Mouse (Mus musculus) intestine, embryonic 14.5 days (tissue): Measurements from ENCODE around the gene Ptprt. TPM values are rescaled to one million over a fixed set of nuclear protein-coding genes. Genes with fewer than 3 reads are reported as not detected.

ENCODE experiments used
- ATAC-seq: fragments of 200-750 bp; cut with Nextera tagmentation; replicated peaks from 2 replicates; pipeline ENCODE4 v1.8.0; 2017; ENCODE audit warnings: low read depth, moderate number of reproducible peaks, moderate TSS enrichment, moderate library complexity; ENCODE audit not compliant: low FRiP score, low TSS enrichment
- DNase-seq: peaks from one replicate; pipeline ENCODE4 v3.0.0-alpha.2; 2018; ENCODE audit warnings: low spot score
- H3K27ac ChIP-seq: fragments of 300-500 bp; sonication (generic); 2 replicates; pipeline ENCODE4 v1.5.1; 2014; ENCODE audit warnings: low read depth, mild to moderate bottlenecking, control low read depth
- H3K27me3 ChIP-seq: fragments of 300-500 bp; sonication (generic); replicated peaks from 2 replicates; pipeline ENCODE4 v1.6.1; 2014; ENCODE audit warnings: low read length, control low read depth; ENCODE audit not compliant: control insufficient read depth, insufficient read depth
- H3K36me3 ChIP-seq: fragments of 300-500 bp; sonication (generic); 2 replicates; pipeline ENCODE4 v1.6.1; 2014; ENCODE audit warnings: low read length, control low read depth; ENCODE audit not compliant: control insufficient read depth, insufficient read depth
- H3K4me1 ChIP-seq: fragments of 300-500 bp; sonication (generic); replicated peaks from 2 replicates; pipeline ENCODE4 v1.6.1; 2014; ENCODE audit warnings: low read length, control low read depth, mixed read lengths; ENCODE audit not compliant: control insufficient read depth, insufficient read depth
- H3K4me2 ChIP-seq: fragments of 300-500 bp; sonication (generic); 2 replicates; pipeline ENCODE4 v1.6.1; 2014; ENCODE audit warnings: low read length
- H3K4me3 ChIP-seq: fragments of 300-500 bp; sonication (generic); 2 replicates; pipeline ENCODE4 v1.5.1; 2014; ENCODE audit warnings: low read depth, low read length, control low read depth, mixed read lengths
- H3K9ac ChIP-seq: fragments of 300-500 bp; sonication (generic); 2 replicates; pipeline ENCODE4 v1.6.1; 2014; ENCODE audit warnings: mild to moderate bottlenecking, low read length
- H3K9me3 ChIP-seq: fragments of 300-500 bp; sonication (generic); 2 replicates; pipeline ENCODE4 v1.6.1; 2016; ENCODE audit warnings: low read length, control low read depth; ENCODE audit not compliant: control insufficient read depth
- WGBS: fragments of 180-500 bp; shearing (Covaris S2); extraction: QIAGEN DNeasy Blood & Tissue Kit; methylation state at CpG from one replicate; pipeline ENCODE4 v1.1.7; 2014; 5-methylcytosine and 5-hydroxymethylcytosine counted together
- polyA plus RNA-seq: library from polyadenylated mRNA; unstranded; fragments of >200 nt; fragmentation: Nextera tagmentation; extraction: Ambion mirVana; gene quantifications from 2 replicates; pipeline ENCODE4 v1.2.1, GENCODE M21; 2014

Ptprt gene
- polyA plus RNA-seq, 1 experiment from 2014 or later: 1.4 TPM

GRCm38 (mm10) chr2:161704410-161704809, 956.5 kb downstream of the Ptprt start:
- Histone ChIP-seq H3K9me3 (no peaks in the 10 kb centered on the region), H3K9ac (no peak overlapping the region), H3K27ac (no peak overlapping the region), H3K4me1 (no peaks in the 10 kb centered on the region), H3K36me3 (no peaks in the 10 kb centered on the region), H3K4me3 (no peak overlapping the region), H3K4me2 (no peak overlapping the region), H3K27me3 (no peaks in the 10 kb centered on the region)
- DNase-seq: peak; percentile 53
- 40% methylated on average over 9 of the region's 9 CpGs for WGBS
- ATAC-seq: no peak

GRCm38 (mm10) chr2:161695819-161696218, 965.1 kb downstream of the Ptprt start:
- ATAC-seq (no peak), DNase-seq (no peak)
- no peaks in the 10 kb centered on the region for H3K4me1 ChIP-seq
- no peaks in the 10 kb centered on the region for H3K9me3 ChIP-seq
- H3K4me2 ChIP-seq: no peak overlapping the region
- no peaks in the 10 kb centered on the region for H3K27me3 ChIP-seq
- H3K27ac ChIP-seq: no peak overlapping the region
- 83% methylated on average over 8 of the region's 8 CpGs for WGBS
- H3K4me3 ChIP-seq: no peak overlapping the region
- H3K36me3 ChIP-seq: no peaks in the 10 kb centered on the region
- H3K9ac ChIP-seq: no peak overlapping the region

GRCm38 (mm10) chr2:161668302-161668986, 992.5 kb downstream of the Ptprt start:
- Histone ChIP-seq H3K27me3 (no peaks in the 10 kb centered on the region), H3K36me3 (no peaks in the 10 kb centered on the region), H3K27ac (no peak overlapping the region), H3K4me3 (no peak overlapping the region), H3K4me2 (no peak overlapping the region), H3K9me3 (no peaks in the 10 kb centered on the region), H3K9ac (no peak overlapping the region), H3K4me1 (no peaks in the 10 kb centered on the region)
- no peak for ATAC-seq
- WGBS: 73% methylated on average over 12 of the region's 12 CpGs
- no peak for DNase-seq

- Histone ChIP-seq H3K9ac (no peak overlapping the region), H3K27ac (no peak overlapping the region), H3K27me3 (no peaks in the 10 kb centered on the region), H3K36me3 (no peaks in the 10 kb centered on the region), H3K4me3 (no peak overlapping the region), H3K4me2 (no peak overlapping the region), H3K4me1 (no peaks in the 10 kb centered on the region), H3K9me3 (no peaks in the 10 kb centered on the region)
- no peak for ATAC-seq
- 29% methylated on average over 5 of the region's 5 CpGs for WGBS
- no peak for DNase-seq
Observed at GRCm38 (mm10) chr2:161661912-161662311, 999.0 kb downstream of the Ptprt start.

GRCm38 (mm10) chr2:161660827-161661226, 1000.1 kb downstream of the Ptprt start:
- Histone ChIP-seq H3K4me1 (no peaks in the 10 kb centered on the region), H3K4me2 (no peak overlapping the region), H3K4me3 (no peak overlapping the region), H3K27ac (no peak overlapping the region), H3K9me3 (no peaks in the 10 kb centered on the region), H3K27me3 (no peaks in the 10 kb centered on the region), H3K9ac (no peak overlapping the region), H3K36me3 (no peaks in the 10 kb centered on the region)
- ATAC-seq (no peak), DNase-seq (no peak)
- 17% methylated on average over 4 of the region's 4 CpGs for WGBS

GRCm38 (mm10) chr2:161657046-161657445, 1003.9 kb downstream of the Ptprt start:
- H3K27me3 ChIP-seq: no peaks in the 10 kb centered on the region
- no peaks in the 10 kb centered on the region for H3K36me3 ChIP-seq
- H3K9ac ChIP-seq: no peak overlapping the region
- H3K9me3 ChIP-seq: no peaks in the 10 kb centered on the region
- ATAC-seq: no peak
- no peak overlapping the region for H3K27ac ChIP-seq
- DNase-seq: no peak
- no peak overlapping the region for H3K4me3 ChIP-seq
- H3K4me1 ChIP-seq: no peaks in the 10 kb centered on the region
- WGBS: 91% methylated on average over 4 of the region's 4 CpGs
- H3K4me2 ChIP-seq: no peak overlapping the region

- DNase-seq (no peak), ATAC-seq (no peak)
- Histone ChIP-seq H3K9me3 (no peaks in the 10 kb centered on the region), H3K4me1 (no peaks in the 10 kb centered on the region), H3K9ac (no peak overlapping the region), H3K27ac (no peak overlapping the region), H3K27me3 (no peaks in the 10 kb centered on the region), H3K36me3 (no peaks in the 10 kb centered on the region), H3K4me3 (no peak overlapping the region), H3K4me2 (no peak overlapping the region)
- WGBS: 88% methylated on average over 3 of the region's 3 CpGs
Observed at GRCm38 (mm10) chr2:161656632-161657031, 1004.3 kb downstream of the Ptprt start.

- Histone ChIP-seq H3K27ac (no peak overlapping the region), H3K36me3 (no peaks in the 10 kb centered on the region), H3K9me3 (no peaks in the 10 kb centered on the region), H3K9ac (no peak overlapping the region), H3K27me3 (no peaks in the 10 kb centered on the region), H3K4me3 (no peak overlapping the region), H3K4me1 (no peaks in the 10 kb centered on the region), H3K4me2 (no peak overlapping the region)
- DNase-seq: no peak
- ATAC-seq: no peak
- 89% methylated on average over 2 of the region's 2 CpGs for WGBS
Observed at GRCm38 (mm10) chr2:161640805-161641204, 1020.1 kb downstream of the Ptprt start.

GRCm38 (mm10) chr2:161634084-161634483, 1026.9 kb downstream of the Ptprt start:
- H3K36me3 ChIP-seq: no peaks in the 10 kb centered on the region
- H3K9ac ChIP-seq: no peak overlapping the region
- H3K9me3 ChIP-seq: no peaks in the 10 kb centered on the region
- no peaks in the 10 kb centered on the region for H3K4me1 ChIP-seq
- ATAC-seq (no peak), DNase-seq (no peak)
- no peak overlapping the region for H3K27ac ChIP-seq
- 91% methylated on average over 2 of the region's 2 CpGs for WGBS
- H3K4me2 ChIP-seq: no peak overlapping the region
- H3K27me3 ChIP-seq: no peaks in the 10 kb centered on the region
- H3K4me3 ChIP-seq: no peak overlapping the region
